Mouse (Mus musculus) ovary, postnatal 14 days (tissue): ENCODE results near the gene Anapc11.

Experiments used
- DNase-seq: peaks from one replicate; pipeline ENCODE4 v3.0.0; 2022; ENCODE audit warnings: low spot score

Anapc11 gene

DNA sequence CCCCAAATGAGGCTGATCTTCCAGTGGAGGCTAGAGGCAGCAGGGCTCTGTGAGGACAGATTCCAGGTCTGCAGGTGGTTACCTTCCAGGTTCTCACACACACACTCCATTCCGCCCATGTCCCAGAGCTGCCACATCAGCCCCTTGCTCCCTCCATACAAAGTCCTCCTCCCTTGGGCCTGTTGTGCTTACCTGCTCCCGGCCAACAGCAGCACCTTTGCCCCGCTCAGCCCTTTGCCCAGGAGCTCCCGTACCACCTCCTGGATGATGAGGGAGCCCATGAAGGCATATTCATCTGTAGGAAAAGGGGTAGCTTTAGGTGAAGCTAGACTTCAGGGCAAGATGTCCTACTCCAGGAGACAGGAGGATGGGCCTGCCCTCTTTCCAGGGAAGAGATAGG lies 59.1 kb downstream of the Anapc11 start:
- no peak for DNase-seq
